Mouse (Mus musculus) lung, embryonic 15.5 days (tissue): ENCODE measurements around the gene Gnaz. TPM values are rescaled to one million over a fixed set of nuclear protein-coding genes. Genes with fewer than 3 reads are reported as not detected.
"Not testable (repeated sequence)": the region's sequence is repeated elsewhere in the genome, so short reads cannot be mapped to it uniquely, and the experiment has no call there.

Experiments
- ATAC-seq: fragments of 200-750 bp; cut with Nextera tagmentation; 2 replicates; pipeline ENCODE4 v1.8.0; 2017; ENCODE audit warnings: moderate number of reproducible peaks, borderline replicate concordance; ENCODE audit not compliant: low FRiP score, low TSS enrichment; ENCODE audit errors: extremely low read depth
- H3K27ac ChIP-seq: fragments of 300-500 bp; sonication (generic); 2 replicates; pipeline ENCODE4 v1.5.1; 2015; ENCODE audit warnings: moderate library complexity, mild to moderate bottlenecking, inconsistent platforms
- H3K27me3 ChIP-seq: fragments of 300-500 bp; sonication (generic); 2 replicates; pipeline ENCODE4 v1.6.1; 2015; ENCODE audit warnings: inconsistent platforms
- H3K36me3 ChIP-seq: fragments of 300-500 bp; sonication (generic); 2 replicates; pipeline ENCODE4 v1.6.1; 2015; ENCODE audit warnings: inconsistent platforms
- H3K4me1 ChIP-seq: fragments of 300-500 bp; sonication (generic); 2 replicates; pipeline ENCODE4 v1.6.1; 2015; ENCODE audit warnings: inconsistent platforms
- H3K4me2 ChIP-seq: fragments of 300-500 bp; sonication (generic); 2 replicates; pipeline ENCODE4 v1.6.1; 2015; ENCODE audit warnings: inconsistent platforms, mild to moderate bottlenecking, moderate library complexity
- H3K4me3 ChIP-seq: fragments of 300-500 bp; sonication (generic); 2 replicates; pipeline ENCODE4 v1.5.1; 2015; ENCODE audit warnings: mild to moderate bottlenecking, inconsistent platforms
- H3K9ac ChIP-seq: fragments of 300-500 bp; sonication (generic); 2 replicates; pipeline ENCODE4 v1.6.1; 2015; ENCODE audit warnings: inconsistent platforms
- H3K9me3 ChIP-seq: fragments of 300-500 bp; sonication (generic); 2 replicates; pipeline ENCODE4 v1.6.1; 2016; ENCODE audit warnings: inconsistent platforms
- WGBS: fragments of 180-500 bp; shearing (Covaris S2); methylation state at CpG from one replicate; pipeline ENCODE4 v1.1.7; 2015; 5-methylcytosine and 5-hydroxymethylcytosine counted together
- polyA plus RNA-seq: library from polyadenylated mRNA; unstranded; fragments of >200 nt; fragmentation: Nextera tagmentation; extraction: Ambion mirVana; gene quantifications from 2 replicates; pipeline ENCODE4 v1.2.1, GENCODE M21; 2015

Gnaz gene
- polyA plus RNA-seq, 1 experiment from 2014 or later: 3.0 TPM

DNA sequence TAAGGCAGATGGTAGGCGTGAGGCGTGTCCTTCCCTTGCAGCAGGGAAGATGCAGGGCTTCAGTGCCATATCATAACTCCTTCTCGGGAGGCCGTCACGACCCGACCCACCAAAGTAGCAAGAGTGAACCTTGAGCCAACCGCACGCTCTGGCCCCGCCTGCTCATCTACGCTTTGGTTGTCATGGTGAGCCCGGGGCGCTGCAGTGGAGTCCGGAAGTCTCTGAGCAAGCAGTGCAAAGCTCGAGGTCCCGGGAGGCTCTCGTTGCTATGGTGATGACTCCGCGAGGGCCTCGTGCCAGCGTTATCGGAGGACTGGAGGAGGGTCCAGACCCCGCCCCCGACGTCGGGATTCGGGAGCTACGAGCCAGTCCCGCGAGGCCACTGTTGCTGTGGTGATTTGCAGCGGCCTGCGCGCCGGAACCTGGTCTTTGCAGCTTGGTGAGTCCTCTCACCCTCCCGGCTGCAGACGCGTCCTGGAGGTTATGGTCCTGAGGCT lies 70.0 kb downstream of the Gnaz start, which contains the start of gene Rab36:
Gene Rab36 (plus strand): TSS at position 176 of the 497 bp plus-strand sequence.
- Histone ChIP-seq H3K9me3 (no peaks in the 10 kb centered on the region), H3K27ac (peak within 1 kb of the TSS; percentile 69), H3K27me3 (no peaks in the 10 kb centered on the region), H3K9ac (peak within 1 kb of the TSS; percentile 50), H3K4me2 (peak within 1 kb of the TSS; percentile 68), H3K36me3 (no peaks in the 10 kb centered on the region), H3K4me3 (peak within 1 kb of the TSS; percentile 45), H3K4me1 (peaks cover 15% of the 10 kb centered on the region)
- ATAC-seq: peak; percentile 96
- 1% methylated on average over 36 of the region's 36 CpGs for WGBS

DNA sequence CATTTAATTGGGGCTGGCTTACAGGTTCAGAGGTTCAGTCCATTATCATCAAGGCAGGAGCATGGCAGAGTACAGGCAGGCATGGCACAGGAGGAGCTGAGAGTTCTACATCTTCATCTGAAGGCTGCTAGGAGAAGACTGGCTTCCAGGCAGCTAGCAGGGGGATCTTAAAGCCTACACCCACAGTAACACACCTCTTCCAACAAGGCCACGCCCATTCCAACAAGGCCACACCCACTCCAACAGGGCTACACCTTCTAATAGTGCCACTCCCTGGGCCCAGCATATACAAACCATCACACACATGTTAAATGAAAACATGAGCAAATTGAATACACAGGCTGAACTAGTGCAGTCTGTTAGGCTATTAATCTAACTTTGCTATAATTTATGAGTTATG lies 75.1 kb downstream of the Gnaz start:
- not testable (repeated sequence) for ATAC-seq, H3K9me3 ChIP-seq, H3K36me3 ChIP-seq, H3K9ac ChIP-seq, H3K27ac ChIP-seq, H3K4me2 ChIP-seq, H3K4me1 ChIP-seq, H3K27me3 ChIP-seq, H3K4me3 ChIP-seq
- 3% methylated on average over 1 of the region's 1 CpGs for WGBS

- Histone ChIP-seq H3K27ac (no peak overlapping the region), H3K4me3 (no peak overlapping the region), H3K9ac (no peak overlapping the region), H3K27me3 (no peaks in the 10 kb centered on the region), H3K4me2 (no peak overlapping the region), H3K36me3 (no peaks in the 10 kb centered on the region), H3K9me3 (no peaks in the 10 kb centered on the region), H3K4me1 (no peaks in the 10 kb centered on the region)
- 25% methylated on average over 7 of the region's 7 CpGs for WGBS
- ATAC-seq: no peak
Observed at GRCm38 (mm10) chr10:75044459-75044858, 77.5 kb downstream of the Gnaz start.

GRCm38 (mm10) chr10:75045831-75046230 lies 78.9 kb downstream of the Gnaz start:
- no peaks in the 10 kb centered on the region for H3K27me3 ChIP-seq
- no peak overlapping the region for H3K4me2 ChIP-seq
- no peaks in the 10 kb centered on the region for H3K4me1 ChIP-seq
- H3K4me3 ChIP-seq: no peak overlapping the region
- H3K36me3 ChIP-seq: no peaks in the 10 kb centered on the region
- H3K9me3 ChIP-seq: no peaks in the 10 kb centered on the region
- no peak overlapping the region for H3K9ac ChIP-seq
- WGBS: 89% methylated on average over 15 of the region's 15 CpGs
- no peak overlapping the region for H3K27ac ChIP-seq
- no peak for ATAC-seq

DNA sequence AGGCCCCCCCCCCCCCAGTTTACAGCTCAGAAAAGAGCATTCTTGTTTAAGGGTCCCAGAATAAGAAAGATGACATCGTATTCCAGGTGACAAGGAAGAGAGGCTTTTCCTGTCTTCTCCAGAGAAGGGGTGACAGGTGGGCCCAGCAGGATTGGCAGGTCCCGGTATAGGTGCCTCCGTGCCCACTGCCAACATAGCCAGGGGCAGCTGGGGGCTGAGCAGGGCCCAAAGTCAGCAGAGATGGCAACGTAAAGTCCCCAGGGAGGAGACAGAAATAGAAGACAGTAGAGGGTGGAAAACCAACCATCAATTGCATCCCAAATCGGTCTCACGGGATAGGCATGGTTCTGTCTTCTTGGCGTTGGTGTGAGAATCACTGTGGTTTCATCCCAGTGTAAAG lies 81.7 kb downstream of the Gnaz start:
- no peaks in the 10 kb centered on the region for H3K36me3 ChIP-seq
- H3K9me3 ChIP-seq: no peaks in the 10 kb centered on the region
- H3K4me1 ChIP-seq: no peaks in the 10 kb centered on the region
- H3K27ac ChIP-seq: no peak overlapping the region
- H3K27me3 ChIP-seq: no peaks in the 10 kb centered on the region
- no peak for ATAC-seq
- 81% methylated on average over 7 of the region's 7 CpGs for WGBS
- H3K4me3 ChIP-seq: no peak overlapping the region
- no peak overlapping the region for H3K9ac ChIP-seq
- H3K4me2 ChIP-seq: no peak overlapping the region

GRCm38 (mm10) chr10:75051364-75052074 lies 84.5 kb downstream of the Gnaz start:
- Histone ChIP-seq H3K27me3 (no peaks in the 10 kb centered on the region), H3K27ac (no peak overlapping the region), H3K4me3 (no peak overlapping the region), H3K9me3 (no peaks in the 10 kb centered on the region), H3K36me3 (no peaks in the 10 kb centered on the region), H3K9ac (no peak overlapping the region), H3K4me2 (no peak overlapping the region), H3K4me1 (no peaks in the 10 kb centered on the region)
- no peak for ATAC-seq
- 91% methylated on average over 21 of the region's 21 CpGs for WGBS

DNA sequence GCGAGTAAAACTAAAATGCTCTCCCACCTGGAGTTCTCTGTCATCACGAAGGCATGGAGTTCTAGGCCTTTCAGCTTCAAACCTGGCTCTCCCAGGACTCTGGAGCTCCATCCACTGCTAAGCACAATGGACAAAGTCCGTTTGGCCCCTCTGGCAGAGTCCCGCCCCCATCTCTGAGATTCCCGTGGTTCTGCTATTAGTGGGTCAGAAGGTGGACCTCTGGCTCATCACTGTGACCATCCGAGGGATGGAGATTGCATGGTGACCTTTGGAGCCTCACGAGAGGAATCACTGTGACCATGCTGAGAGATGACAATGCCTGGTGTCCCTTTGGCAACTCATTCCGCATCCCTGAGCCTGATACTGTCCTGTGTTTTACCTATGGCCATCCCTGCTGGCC lies 85.9 kb downstream of the Gnaz start:
- peaks cover 4% of the 10 kb centered on the region; the same call in 1 of the 2 replicates for H3K4me1 ChIP-seq
- no peak overlapping the region for H3K4me2 ChIP-seq
- 79% methylated on average over 8 of the region's 8 CpGs for WGBS
- H3K9me3 ChIP-seq: no peaks in the 10 kb centered on the region
- ATAC-seq: no peak
- H3K9ac ChIP-seq: no peak overlapping the region
- H3K27me3 ChIP-seq: no peaks in the 10 kb centered on the region
- no peak overlapping the region for H3K4me3 ChIP-seq
- no peaks in the 10 kb centered on the region for H3K36me3 ChIP-seq
- no peak overlapping the region for H3K27ac ChIP-seq

GRCm38 (mm10) chr10:75053655-75054054 lies 86.7 kb downstream of the Gnaz start:
- Histone ChIP-seq H3K9ac (no peak overlapping the region), H3K4me2 (no peak overlapping the region), H3K9me3 (no peaks in the 10 kb centered on the region), H3K36me3 (no peaks in the 10 kb centered on the region), H3K4me3 (no peak overlapping the region), H3K27me3 (no peaks in the 10 kb centered on the region), H3K4me1 (peaks cover 10% of the 10 kb centered on the region; the same call in 1 of the 2 replicates), H3K27ac (no peak overlapping the region)
- ATAC-seq: no peak
- WGBS: 60% methylated on average over 4 of the region's 4 CpGs

DNA sequence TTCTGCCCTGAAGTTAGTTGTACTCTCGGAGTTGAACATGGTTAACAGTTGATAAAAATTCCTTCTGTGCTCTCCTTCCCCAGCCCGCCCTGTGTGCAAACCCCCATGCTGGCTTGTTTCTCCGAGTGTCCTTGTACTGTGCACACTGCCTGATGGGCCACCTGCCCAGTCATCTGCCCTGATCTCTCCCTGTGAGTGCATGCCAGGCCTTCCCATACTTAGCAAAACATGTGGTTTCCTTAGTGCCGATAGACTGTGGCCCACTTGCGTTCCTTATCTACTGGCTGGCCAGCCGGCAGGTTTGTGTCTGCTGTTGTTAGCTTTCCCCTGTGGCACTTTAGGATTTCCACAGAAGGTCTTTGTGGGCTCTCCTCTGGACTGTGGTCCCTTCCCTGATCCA lies 87.1 kb downstream of the Gnaz start:
- Histone ChIP-seq H3K27ac (no peak overlapping the region), H3K4me3 (no peak overlapping the region), H3K36me3 (no peaks in the 10 kb centered on the region), H3K9ac (no peak overlapping the region), H3K9me3 (no peaks in the 10 kb centered on the region), H3K27me3 (no peaks in the 10 kb centered on the region), H3K4me1 (peaks cover 15% of the 10 kb centered on the region; the same call in 1 of the 2 replicates), H3K4me2 (no peak overlapping the region)
- ATAC-seq: no peak
- 27% methylated on average over 6 of the region's 6 CpGs for WGBS

GRCm38 (mm10) chr10:75055672-75056071 lies 88.7 kb downstream of the Gnaz start:
- H3K9ac ChIP-seq: no peak overlapping the region
- peaks cover 25% of the 10 kb centered on the region for H3K4me1 ChIP-seq
- no peak for ATAC-seq
- H3K4me3 ChIP-seq: no peak overlapping the region
- 66% methylated on average over 5 of the region's 5 CpGs for WGBS
- no peaks in the 10 kb centered on the region for H3K36me3 ChIP-seq
- no peak overlapping the region for H3K4me2 ChIP-seq
- no peaks in the 10 kb centered on the region for H3K27me3 ChIP-seq
- no peak overlapping the region for H3K27ac ChIP-seq
- no peaks in the 10 kb centered on the region for H3K9me3 ChIP-seq

DNA sequence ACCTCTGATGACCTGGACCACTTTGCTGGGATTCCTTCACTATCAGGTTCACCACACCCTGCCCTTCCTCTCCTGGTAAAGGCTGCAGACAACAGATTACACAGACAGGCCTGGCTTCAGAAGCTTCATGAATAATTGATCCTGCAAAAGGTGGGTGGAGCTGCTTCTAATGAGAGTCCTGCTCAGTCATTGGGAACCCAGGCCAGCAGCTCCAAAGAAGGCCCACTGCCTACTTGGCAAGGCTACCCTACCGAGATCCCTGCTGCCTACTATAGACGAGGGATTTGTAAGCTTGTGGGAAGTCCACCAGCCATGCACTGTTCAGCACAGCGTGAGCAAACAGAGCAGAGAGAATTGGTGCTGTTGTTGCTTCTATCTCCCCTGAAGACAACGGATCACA lies 89.3 kb downstream of the Gnaz start:
- Histone ChIP-seq H3K4me3 (no peak overlapping the region), H3K36me3 (no peaks in the 10 kb centered on the region), H3K9ac (no peak overlapping the region), H3K9me3 (no peaks in the 10 kb centered on the region), H3K27me3 (no peaks in the 10 kb centered on the region), H3K4me1 (peaks cover 26% of the 10 kb centered on the region), H3K4me2 (no peak overlapping the region), H3K27ac (no peak overlapping the region)
- ATAC-seq: no peak
- WGBS: 24% methylated on average over 4 of the region's 4 CpGs

GRCm38 (mm10) chr10:75058336-75058735 lies 91.4 kb downstream of the Gnaz start:
- Histone ChIP-seq H3K9me3 (no peaks in the 10 kb centered on the region), H3K4me3 (no peak overlapping the region), H3K27me3 (no peaks in the 10 kb centered on the region), H3K9ac (no peak overlapping the region), H3K27ac (no peak overlapping the region), H3K4me1 (peaks cover 47% of the 10 kb centered on the region), H3K36me3 (no peaks in the 10 kb centered on the region), H3K4me2 (no peak overlapping the region)
- 26% methylated on average over 8 of the region's 8 CpGs for WGBS
- no peak for ATAC-seq
